Mouse (Mus musculus): Measurements from ENCODE around the gene Gclc. TPM values are rescaled to one million over a fixed set of nuclear protein-coding genes. Genes with fewer than 3 reads are reported as not detected.

Gclc gene
- polyA plus RNA-seq, 1 experiment from 2014 or later, result 16.0 TPM

DNA sequence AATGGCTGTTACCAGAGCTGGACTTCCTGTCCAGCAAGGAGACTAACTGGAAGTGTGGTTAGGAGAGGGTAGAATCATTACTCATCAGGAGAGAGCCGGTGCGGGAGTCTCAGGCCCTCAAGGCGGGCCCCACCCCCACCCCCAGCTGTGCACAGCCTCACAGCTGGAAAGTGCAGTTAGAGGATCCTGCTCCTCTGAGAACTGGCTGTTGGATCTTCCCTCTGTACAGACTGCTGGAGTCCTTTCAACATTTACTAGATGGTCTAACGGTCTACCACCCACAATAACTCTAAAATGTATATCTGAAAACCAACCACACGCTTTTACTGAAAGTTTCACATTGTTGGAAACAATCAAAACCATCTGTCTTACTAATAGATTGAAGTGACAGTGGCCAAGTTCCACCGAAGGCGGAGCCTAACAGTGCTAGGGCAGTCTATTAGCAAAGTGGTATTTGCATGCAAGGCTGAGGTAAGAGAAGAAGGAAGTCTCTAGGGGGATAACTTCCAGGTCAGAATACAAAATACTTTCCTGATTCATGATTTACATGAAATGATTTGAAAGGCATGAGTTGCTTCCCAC is 71.1 kb downstream of the Gclc start:
- 21% methylated on average over 7 of the region's 7 CpGs for WGBS
- no peak overlapping the region for H3K4me3 ChIP-seq (replicated peaks; ENCODE audit: low read length)
- no peaks in the 10 kb centered on the region for H3K27me3 ChIP-seq (replicated peaks; ENCODE audit: control insufficient read depth, insufficient read depth, low read length)
- ATAC-seq, result no peak
- no peak overlapping the region for H3K27ac ChIP-seq (ENCODE audit: low read length)
- no peaks in the 10 kb centered on the region for H3K9me3 ChIP-seq (ENCODE audit: control insufficient read depth, low read length)
- no peaks in the 10 kb centered on the region for H3K36me3 ChIP-seq (ENCODE audit: control insufficient read depth, insufficient read depth)
- H3K4me2 ChIP-seq (ENCODE audit: low read length), result no peak overlapping the region
- H3K4me1 ChIP-seq (replicated peaks; ENCODE audit: control insufficient read depth, insufficient read depth, low read length), result no peaks in the 10 kb centered on the region; the same call in 1 of the 2 replicates
- H3K9ac ChIP-seq (replicated peaks; ENCODE audit: low read depth, low read length), result no peak overlapping the region

- no peak overlapping the region for H3K4me3 ChIP-seq (replicated peaks; ENCODE audit: low read length)
- no peak for ATAC-seq
- H3K4me1 ChIP-seq (replicated peaks; ENCODE audit: control insufficient read depth, insufficient read depth, low read length), result no peaks in the 10 kb centered on the region; the same call in 1 of the 2 replicates
- H3K27me3 ChIP-seq (replicated peaks; ENCODE audit: control insufficient read depth, insufficient read depth, low read length), result no peaks in the 10 kb centered on the region
- no peak overlapping the region for H3K4me2 ChIP-seq (ENCODE audit: low read length)
- H3K9ac ChIP-seq (replicated peaks; ENCODE audit: low read depth, low read length), result no peak overlapping the region
- no peaks in the 10 kb centered on the region for H3K9me3 ChIP-seq (ENCODE audit: control insufficient read depth, low read length)
- WGBS, result 38% methylated on average over 4 of the region's 4 CpGs
- H3K27ac ChIP-seq (ENCODE audit: low read length), result no peak overlapping the region
- H3K36me3 ChIP-seq (ENCODE audit: control insufficient read depth, insufficient read depth), result no peaks in the 10 kb centered on the region
Measured at GRCm38 (mm10) chr9:77826237-77826636, 71.9 kb downstream of the Gclc start.

- H3K9ac ChIP-seq (replicated peaks; ENCODE audit: low read depth, low read length), result no peak overlapping the region
Measured at GRCm38 (mm10) chr9:77828531-77828965, 74.2 kb downstream of the Gclc start.

GRCm38 (mm10) chr9:77834259-77834993 is 80.1 kb downstream of the Gclc start:
- ATAC-seq, result no peak
- no peaks in the 10 kb centered on the region for H3K36me3 ChIP-seq (ENCODE audit: control insufficient read depth, insufficient read depth)
- WGBS, result 77% methylated on average over 9 of the region's 9 CpGs

More at GRCm38 (mm10) chr9:77828531-77828965, 74.2 kb downstream of the Gclc start:
- 75% methylated on average over 7 of the region's 7 CpGs for WGBS
- Histone ChIP-seq H3K27me3 (replicated peaks; ENCODE audit: control insufficient read depth, insufficient read depth, low read length) (no peaks in the 10 kb centered on the region), H3K27ac (ENCODE audit: low read length) (no peak overlapping the region), H3K36me3 (ENCODE audit: control insufficient read depth, insufficient read depth) (no peaks in the 10 kb centered on the region), H3K4me1 (replicated peaks; ENCODE audit: control insufficient read depth, insufficient read depth, low read length) (no peaks in the 10 kb centered on the region; the same call in 1 of the 2 replicates), H3K4me3 (replicated peaks; ENCODE audit: low read length) (no peak overlapping the region), H3K9me3 (ENCODE audit: control insufficient read depth, low read length) (no peaks in the 10 kb centered on the region), H3K4me2 (ENCODE audit: low read length) (no peak overlapping the region)
- no peak for ATAC-seq

GRCm38 (mm10) chr9:77835122-77835521 is 80.8 kb downstream of the Gclc start:
- ATAC-seq, result no peak
- no peaks in the 10 kb centered on the region for H3K9me3 ChIP-seq (ENCODE audit: control insufficient read depth, low read length)
- no peak overlapping the region for H3K9ac ChIP-seq (replicated peaks; ENCODE audit: low read depth, low read length)
- 90% methylated on average over 6 of the region's 6 CpGs for WGBS
- no peaks in the 10 kb centered on the region for H3K36me3 ChIP-seq (ENCODE audit: control insufficient read depth, insufficient read depth)
- H3K4me3 ChIP-seq (replicated peaks; ENCODE audit: low read length), result no peak overlapping the region
- H3K27ac ChIP-seq (ENCODE audit: low read length), result no peak overlapping the region
- H3K4me1 ChIP-seq (replicated peaks; ENCODE audit: control insufficient read depth, insufficient read depth, low read length), result no peaks in the 10 kb centered on the region
- no peaks in the 10 kb centered on the region for H3K27me3 ChIP-seq (replicated peaks; ENCODE audit: control insufficient read depth, insufficient read depth, low read length)
- no peak overlapping the region for H3K4me2 ChIP-seq (ENCODE audit: low read length)

More at GRCm38 (mm10) chr9:77834259-77834993, 80.1 kb downstream of the Gclc start:
- no peak overlapping the region for H3K9ac ChIP-seq (replicated peaks; ENCODE audit: low read depth, low read length)
- H3K27me3 ChIP-seq (replicated peaks; ENCODE audit: control insufficient read depth, insufficient read depth, low read length), result no peaks in the 10 kb centered on the region
- no peak overlapping the region for H3K27ac ChIP-seq (ENCODE audit: low read length)
- H3K9me3 ChIP-seq (ENCODE audit: control insufficient read depth, low read length), result no peaks in the 10 kb centered on the region
- no peak overlapping the region for H3K4me2 ChIP-seq (ENCODE audit: low read length)
- no peak overlapping the region for H3K4me3 ChIP-seq (replicated peaks; ENCODE audit: low read length)
- no peaks in the 10 kb centered on the region for H3K4me1 ChIP-seq (replicated peaks; ENCODE audit: control insufficient read depth, insufficient read depth, low read length)

DNA sequence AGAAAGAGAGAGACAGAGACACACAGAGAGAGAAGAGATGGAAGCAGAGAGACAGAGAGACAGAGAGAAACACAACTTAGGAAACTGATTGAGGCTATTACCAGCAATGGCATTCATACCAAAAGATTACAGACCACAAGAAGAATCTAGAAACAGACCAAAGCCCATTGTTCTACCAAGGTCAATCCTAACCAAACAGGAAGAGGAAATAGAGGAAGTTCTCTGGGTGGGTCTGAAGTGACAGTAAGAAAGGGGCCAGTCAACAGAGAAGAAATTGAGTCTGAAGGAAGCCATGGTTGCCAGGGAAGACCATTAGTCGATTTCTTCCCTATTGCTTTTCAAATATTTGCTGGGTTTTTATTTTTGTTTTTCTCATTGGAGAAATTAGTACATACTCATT is 81.4 kb downstream of the Gclc start:
- no peak for ATAC-seq
- H3K27ac ChIP-seq (ENCODE audit: low read length), result no peak overlapping the region
- H3K27me3 ChIP-seq (replicated peaks; ENCODE audit: control insufficient read depth, insufficient read depth, low read length), result no peaks in the 10 kb centered on the region
- no peak overlapping the region for H3K4me3 ChIP-seq (replicated peaks; ENCODE audit: low read length)
- no peaks in the 10 kb centered on the region for H3K4me1 ChIP-seq (replicated peaks; ENCODE audit: control insufficient read depth, insufficient read depth, low read length)
- H3K4me2 ChIP-seq (ENCODE audit: low read length), result no peak overlapping the region
- WGBS, result 94% methylated on average over 1 of the region's 1 CpGs
- H3K36me3 ChIP-seq (ENCODE audit: control insufficient read depth, insufficient read depth), result no peaks in the 10 kb centered on the region
- no peaks in the 10 kb centered on the region for H3K9me3 ChIP-seq (ENCODE audit: control insufficient read depth, low read length)
- H3K9ac ChIP-seq (replicated peaks; ENCODE audit: low read depth, low read length), result no peak overlapping the region

DNA sequence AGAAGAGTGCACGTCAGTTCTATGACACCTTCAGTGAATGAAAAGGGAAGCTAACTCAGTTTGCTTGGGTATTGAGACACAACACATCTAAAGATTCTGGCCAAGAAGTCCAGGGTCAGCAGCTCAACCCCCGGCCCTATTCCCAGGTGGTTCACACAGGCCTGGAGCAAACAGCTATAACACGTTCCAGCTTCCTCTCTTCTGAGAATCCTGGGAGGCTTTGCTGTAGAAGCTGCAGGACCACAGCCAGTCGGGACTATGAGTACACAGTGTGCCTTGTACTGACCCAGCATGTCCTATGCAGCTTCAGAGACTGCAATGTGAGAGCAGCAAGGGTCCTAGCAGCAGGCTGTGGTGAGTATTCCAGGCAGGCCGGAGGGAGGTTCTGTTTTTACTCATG is 84.3 kb downstream of the Gclc start:
- Histone ChIP-seq H3K27ac (ENCODE audit: low read length) (no peak overlapping the region), H3K9me3 (ENCODE audit: control insufficient read depth, low read length) (no peaks in the 10 kb centered on the region), H3K4me1 (replicated peaks; ENCODE audit: control insufficient read depth, insufficient read depth, low read length) (no peaks in the 10 kb centered on the region), H3K9ac (replicated peaks; ENCODE audit: low read depth, low read length) (no peak overlapping the region), H3K36me3 (ENCODE audit: control insufficient read depth, insufficient read depth) (no peaks in the 10 kb centered on the region), H3K4me2 (ENCODE audit: low read length) (no peak overlapping the region), H3K4me3 (replicated peaks; ENCODE audit: low read length) (no peak overlapping the region), H3K27me3 (replicated peaks; ENCODE audit: control insufficient read depth, insufficient read depth, low read length) (no peaks in the 10 kb centered on the region)
- 78% methylated on average over 5 of the region's 5 CpGs for WGBS
- ATAC-seq, result no peak

Other genes starting within 250 kb of the Gclc start
- 7.7 and 9.3 TPM in 2 replicates for gene Lrrc1, start 209.7 kb upstream of the Gclc start, polyA plus RNA-seq (2015; fragmentation: Nextera tagmentation; extraction: Ambion mirVana)
- 0.04 and 0.10 TPM in 2 replicates for gene Klhl31, start 118.0 kb upstream of the Gclc start, polyA plus RNA-seq (2015; fragmentation: Nextera tagmentation; extraction: Ambion mirVana)
- 70.7 and 78.9 TPM in 2 replicates for gene Elovl5, start 162.8 kb downstream of the Gclc start, polyA plus RNA-seq (2015; fragmentation: Nextera tagmentation; extraction: Ambion mirVana)

All from forebrain, embryonic 16.5 days (tissue).